Mouse (Mus musculus) bone marrow macrophage, adult 2 months (primary cell): Measurements from ENCODE around the gene Itih2.

Experiments
- CTCF ChIP-seq: IDR thresholded peaks from 2 replicates; pipeline ENCODE4 v1.5.1; 2012; ENCODE audit warnings: low read depth, mild to moderate bottlenecking, low read length, moderate library complexity
- POLR2A ChIP-seq: IDR thresholded peaks from 2 replicates; pipeline ENCODE4 v1.6.1; 2012; ENCODE audit warnings: mild to moderate bottlenecking, low read depth, low read length, borderline replicate concordance

GRCm38 (mm10) chr2:10098598-10099215 is 32.5 kb downstream of the Itih2 start:
- TF ChIP-seq POLR2A (no peak), CTCF (no peak)
